Mouse (Mus musculus): ENCODE measurements around the gene Gdf10.

GRCm38 (mm10) chr14:33880236-33880635, 43.2 kb upstream of the Gdf10 start:
- TF ChIP-seq CTCF (IDR thresholded peaks at IDR 0.05; ENCODE audit: low read depth): no peak
- TF ChIP-seq EP300 (IDR thresholded peaks at IDR 0.05; ENCODE audit: low read depth): no peak

All from liver, embryonic 14.5 days (tissue).